Mouse (Mus musculus) cerebellum, postnatal 25 days (tissue): ENCODE data around the gene Olfr785.
"Not testable (repeated sequence)": the region's sequence is repeated elsewhere in the genome, so short reads cannot be mapped to it uniquely, and the experiment has no call there.

Experiments used
- DNase-seq, 2 experiments: peaks; one replicate each; pipeline ENCODE4 v3.0.0; 2021; ENCODE audit warnings: mixed read lengths in 2 of 2

The Olfr785 gene

DNA sequence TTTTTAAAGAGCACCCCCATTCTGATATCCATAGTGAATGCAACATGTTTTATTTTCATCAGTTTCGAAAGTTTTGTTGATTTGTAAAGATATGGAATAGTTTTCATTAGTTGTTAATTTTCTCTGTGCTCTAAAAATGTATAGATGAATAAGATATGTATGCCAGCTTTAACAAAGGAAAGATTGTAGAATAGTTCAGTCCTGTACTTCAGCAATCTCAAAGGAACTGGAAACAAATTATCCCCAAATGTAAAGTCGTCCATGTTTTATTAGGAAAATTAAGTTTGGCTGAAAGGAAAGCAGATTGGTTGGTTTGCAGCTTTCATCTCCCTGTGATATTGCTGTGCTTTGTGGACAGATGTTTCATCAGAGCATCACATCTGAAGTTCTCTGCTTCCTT is at the start of gene Olfr785:
TSS of gene Olfr785 (plus strand) at position 301 of the 400 bp plus-strand sequence.
- no peak for DNase-seq

DNA sequence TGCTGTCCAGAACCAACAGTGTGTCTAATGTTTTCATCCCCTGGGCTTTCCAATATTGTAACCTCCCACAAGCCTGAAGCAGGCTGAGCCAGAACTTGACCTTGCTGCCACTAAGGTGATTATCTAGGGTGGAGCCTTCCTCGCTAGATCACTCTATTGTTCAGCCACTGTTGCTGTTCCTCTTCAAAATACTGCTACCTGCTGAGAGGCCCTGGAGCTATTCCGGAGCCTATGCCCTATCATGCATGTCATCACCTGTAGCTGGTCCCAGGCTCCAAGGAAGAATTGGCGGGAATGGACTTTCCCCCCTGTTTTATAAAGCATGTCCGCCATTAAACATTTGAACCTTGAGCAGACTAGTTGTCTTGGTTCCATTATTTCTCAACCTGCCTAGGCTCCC is 48.7 kb upstream of the Olfr785 start:
- not testable (repeated sequence) for DNase-seq

- DNase-seq, result no peak
Observed at GRCm38 (mm10) chr10:129357307-129357706, 47.9 kb upstream of the Olfr785 start.

DNA sequence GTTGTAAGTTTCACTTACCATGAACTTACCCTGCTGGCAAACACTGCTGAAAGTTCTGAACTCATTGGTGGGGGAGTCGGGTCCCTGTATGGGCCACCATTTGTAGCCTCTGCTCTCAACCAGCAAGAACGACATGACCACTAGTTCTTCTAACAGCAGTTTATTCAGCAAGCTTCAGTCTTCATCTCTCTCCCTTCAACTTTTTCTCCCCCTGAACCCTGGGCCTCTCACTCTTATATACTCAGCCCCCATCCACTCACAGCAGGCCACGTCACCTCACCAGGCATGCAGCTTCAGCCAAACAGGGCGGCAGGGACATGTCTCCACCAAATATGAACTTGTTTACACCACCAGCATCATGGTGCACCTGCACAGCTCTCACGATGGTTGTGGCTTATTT is 31.2 kb upstream of the Olfr785 start:
- DNase-seq, result not testable (repeated sequence)

DNA sequence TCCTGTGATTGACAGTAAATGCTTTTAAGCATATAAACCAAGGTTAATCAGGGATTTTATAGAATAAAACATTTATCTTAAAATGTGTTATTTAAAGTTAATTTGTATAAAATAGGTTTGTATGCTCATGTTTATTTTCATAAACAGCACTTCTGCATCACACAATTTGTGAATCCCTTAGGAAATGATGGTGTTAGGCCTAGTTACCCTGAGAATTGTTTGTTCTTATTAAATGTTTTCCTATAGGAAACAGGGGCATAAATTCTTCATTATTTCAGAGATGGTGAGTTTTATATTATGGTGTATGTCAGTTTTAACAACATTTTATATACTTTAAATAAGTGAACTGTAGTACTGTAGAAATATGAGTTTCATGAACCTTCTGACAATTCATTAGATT is 21.4 kb upstream of the Olfr785 start, which contains the start of gene Olfr784:
TSS of gene Olfr784 (plus strand) at position 301 of the 400 bp plus-strand sequence.
- DNase-seq, result no peak

- no peak for DNase-seq
Observed at GRCm38 (mm10) chr10:129400892-129401291, 4.3 kb upstream of the Olfr785 start.

DNA sequence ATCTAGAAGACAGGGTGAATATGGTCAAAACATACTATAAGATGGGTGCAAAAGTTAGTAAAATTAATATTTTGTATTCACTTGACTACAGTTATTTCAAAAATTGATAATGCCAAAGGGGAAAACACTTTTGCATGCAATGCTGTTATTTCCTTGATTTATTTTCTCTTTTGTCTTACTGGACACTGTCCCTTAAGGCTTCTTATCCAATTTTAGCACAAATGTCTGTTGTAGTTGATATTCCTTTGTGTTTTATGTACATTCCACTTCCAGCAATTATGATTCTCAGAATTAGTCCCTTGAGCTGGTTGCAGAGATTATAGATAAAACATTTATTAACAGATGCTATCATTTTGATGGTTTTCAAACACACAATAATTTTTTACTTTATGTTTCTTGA is 21.8 kb downstream of the Olfr785 start, which contains the start of gene Olfr786:
TSS of gene Olfr786 (plus strand) at position 301 of the 400 bp plus-strand sequence.
- no peak for DNase-seq
